Mouse (Mus musculus) G1E (cell line): ENCODE results near the gene Gm28374. TPM values are rescaled to one million over a fixed set of nuclear protein-coding genes. Genes with fewer than 3 reads are reported as not detected.

Source experiments
- ATAC-seq: 2 replicates; pipeline ENCODE4 v1.8.0; 2016; ENCODE audit warnings: mild to moderate bottlenecking; ENCODE audit not compliant: insufficient number of reproducible peaks, poor library complexity, low FRiP score, severe bottlenecking; ENCODE audit errors: extremely low read depth
- DNase-seq: peaks from one replicate; pipeline ENCODE4 v3.0.0; 2012; ENCODE audit warnings: low spot score
- H3K27me3 ChIP-seq: 2 replicates; pipeline ENCODE4 v1.6.1; 2012; ENCODE audit warnings: mild to moderate bottlenecking, low read length, inconsistent platforms; ENCODE audit not compliant: insufficient read depth
- H3K36me3 ChIP-seq: replicated peaks from 2 replicates; pipeline ENCODE3; 2012; ENCODE audit warnings: mild to moderate bottlenecking, inconsistent platforms
- H3K4me1 ChIP-seq: 2 replicates; pipeline ENCODE4 v1.6.1; 2012; ENCODE audit warnings: low read depth, low read length, inconsistent platforms, mixed read lengths; ENCODE audit not compliant: insufficient read depth
- H3K4me3 ChIP-seq: 2 replicates; pipeline ENCODE4 v1.5.1; 2012; ENCODE audit warnings: low read depth, mild to moderate bottlenecking, inconsistent platforms, low read length, moderate library complexity, mixed read lengths
- H3K9me3 ChIP-seq: replicated peaks from 2 replicates; pipeline ENCODE4 v1.6.1; 2012; ENCODE audit warnings: inconsistent platforms
- CTCF ChIP-seq: IDR thresholded peaks from 2 replicates; pipeline ENCODE4 v1.5.1; 2012; ENCODE audit warnings: low read depth, low read length, inconsistent platforms, mixed read lengths
- GATA1 ChIP-seq: IDR thresholded peaks from 2 replicates; pipeline ENCODE4 v1.6.1; 2012; ENCODE audit warnings: borderline replicate concordance, low read length, inconsistent platforms, mixed read lengths
- GATA2 ChIP-seq: IDR thresholded peaks from 2 replicates; pipeline ENCODE4 v1.6.1; 2012; ENCODE audit warnings: low read depth, low read length, inconsistent platforms, borderline replicate concordance
- POLR2AphosphoS5 ChIP-seq: IDR thresholded peaks from 2 replicates; pipeline ENCODE4 v1.6.1; 2012; ENCODE audit warnings: low read depth, low read length, inconsistent platforms; ENCODE audit not compliant: insufficient replicate concordance
- TAL1 ChIP-seq: conservative IDR thresholded peaks from 2 replicates; pipeline ENCODE4 v1.6.1; 2012; ENCODE audit warnings: low read depth, low read length, inconsistent platforms, mixed read lengths
- polyA plus RNA-seq: library from polyadenylated mRNA; stranded (reverse); fragments of >175 nt; gene quantifications from 2 replicates; pipeline ENCODE4 v1.2.3, GENCODE M21; 2012
- total RNA-seq, 2 experiments: library from RNA; stranded (forward) in 1 of 2; stranded (reverse) in 1 of 2; fragments of 200-1000 nt in 1 of 2; fragments of >200 nt in 1 of 2; fragmentation: Nextera tagmentation in 1 of 2; gene quantifications; 2 replicates each; pipeline ENCODE4 v1.2.3; 2014 to 2017

Gm28374 gene
- total and polyA plus RNA-seq, 3 experiments, result 0.75 to 0.98 TPM; not detected in 1

- TF ChIP-seq POLR2AphosphoS5, result no peak
- no peak for TF ChIP-seq GATA2
- TF ChIP-seq CTCF, result no peak
- TF ChIP-seq GATA1, result no peak
- no peak for TF ChIP-seq TAL1
- DNase-seq (no peak), ATAC-seq (no peak)
- H3K4me1 ChIP-seq, result peaks cover 70% of the 10 kb centered on the region
- no peaks in the 10 kb centered on the region for H3K9me3 ChIP-seq
- H3K4me3 ChIP-seq, result peak overlapping the region; percentile 97
- no peaks in the 10 kb centered on the region for H3K27me3 ChIP-seq
- peaks cover 75% of the 10 kb centered on the region for H3K36me3 ChIP-seq
Measured at GRCm38 (mm10) chr19:6058513-6058912, 23.5 kb downstream of the Gm28374 start.

- DNase-seq (peak; percentile 80), ATAC-seq (peak; percentile 69)
- H3K4me3 ChIP-seq, result peak within 1 kb of the TSS; percentile 97
- H3K9me3 ChIP-seq, result no peaks in the 10 kb centered on the region
- peaks cover 75% of the 10 kb centered on the region for H3K36me3 ChIP-seq
- H3K27me3 ChIP-seq, result no peaks in the 10 kb centered on the region
- TF ChIP-seq GATA2 (no peak), TAL1 (no peak), GATA1 (no peak), CTCF (no peak)
- H3K4me1 ChIP-seq, result peaks cover 68% of the 10 kb centered on the region
Measured at GRCm38 (mm10) chr19:6057313-6058096, 24.6 kb downstream of the Gm28374 start, which contains the start of the genes Mrpl49 and Fau. TSS of gene Mrpl49 (minus strand) at chr19:6057785. TSS of gene Fau (plus strand) at chr19:6057844.

GRCm38 (mm10) chr19:6056696-6057095, 25.4 kb downstream of the Gm28374 start:
- TF ChIP-seq POLR2AphosphoS5, result no peak
- TF ChIP-seq CTCF, result no peak
- no peak for TF ChIP-seq TAL1
- no peak for TF ChIP-seq GATA2
- no peak for TF ChIP-seq GATA1
- H3K4me1 ChIP-seq, result peaks cover 68% of the 10 kb centered on the region

GRCm38 (mm10) chr19:6054296-6054695, 27.8 kb downstream of the Gm28374 start:
- TF ChIP-seq GATA1, result no peak
- no peak for TF ChIP-seq POLR2AphosphoS5
- no peak for TF ChIP-seq GATA2
- no peak for TF ChIP-seq TAL1
- TF ChIP-seq CTCF, result no peak
- H3K4me1 ChIP-seq, result peaks cover 75% of the 10 kb centered on the region
- DNase-seq (no peak), ATAC-seq (no peak)
- peaks cover 86% of the 10 kb centered on the region for H3K36me3 ChIP-seq
- H3K4me3 ChIP-seq, result no peak overlapping the region
- no peaks in the 10 kb centered on the region for H3K27me3 ChIP-seq
- H3K9me3 ChIP-seq, result no peaks in the 10 kb centered on the region

More at GRCm38 (mm10) chr19:6056696-6057095, 25.4 kb downstream of the Gm28374 start:
- H3K27me3 ChIP-seq, result no peaks in the 10 kb centered on the region
- ATAC-seq (no peak), DNase-seq (no peak)
- H3K9me3 ChIP-seq, result no peaks in the 10 kb centered on the region
- H3K4me3 ChIP-seq, result peak overlapping the region; percentile 97
- H3K36me3 ChIP-seq, result peaks cover 75% of the 10 kb centered on the region

GRCm38 (mm10) chr19:6052516-6052915, 29.5 kb downstream of the Gm28374 start:
- Histone ChIP-seq H3K27me3 (no peaks in the 10 kb centered on the region), H3K36me3 (peaks cover 91% of the 10 kb centered on the region), H3K4me1 (peaks cover 86% of the 10 kb centered on the region), H3K4me3 (no peak overlapping the region), H3K9me3 (no peaks in the 10 kb centered on the region)
- ATAC-seq (no peak), DNase-seq (no peak)
- no peak for TF ChIP-seq CTCF
- no peak for TF ChIP-seq POLR2AphosphoS5
- TF ChIP-seq GATA1, result no peak
- TF ChIP-seq GATA2, result no peak
- no peak for TF ChIP-seq TAL1

DNA sequence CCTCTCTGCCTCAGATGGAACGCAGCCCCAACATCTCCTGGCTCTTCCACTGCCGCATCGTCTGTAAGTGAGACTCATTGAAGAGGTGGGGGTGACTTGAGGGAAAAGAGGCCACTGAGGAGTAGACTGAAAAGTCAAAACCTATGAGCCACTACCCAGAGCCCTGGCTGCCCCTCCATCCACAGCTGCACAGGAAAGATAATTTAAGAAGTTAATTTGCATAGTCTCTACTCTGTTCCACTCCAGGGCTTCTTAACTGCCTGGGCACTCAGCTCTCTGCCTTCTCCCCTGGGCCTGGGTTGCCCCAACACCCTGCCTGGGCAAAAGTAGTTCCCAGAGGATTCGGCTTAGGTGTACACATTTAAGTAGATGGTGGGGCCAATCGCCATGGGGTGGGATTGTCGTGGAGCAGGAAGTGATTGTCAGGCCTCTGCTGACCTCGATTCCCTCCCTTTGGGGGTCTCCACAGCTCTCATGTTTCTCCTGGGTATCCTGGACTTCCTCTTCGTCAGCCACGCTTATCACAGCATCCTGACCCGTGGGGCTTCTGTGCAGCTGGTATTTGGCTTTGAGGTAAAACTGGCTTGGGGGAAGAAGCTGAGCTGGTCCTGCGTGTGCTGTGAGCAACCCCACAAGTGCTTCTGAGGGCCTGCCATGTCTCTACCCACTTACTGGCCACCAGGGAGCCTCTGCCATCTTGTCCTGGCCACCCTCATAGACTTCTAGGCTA, 33.2 kb downstream of the Gm28374 start:
- DNase-seq (no peak), ATAC-seq (no peak)
- H3K36me3 ChIP-seq, result peaks cover 67% of the 10 kb centered on the region
- TF ChIP-seq POLR2AphosphoS5 (no peak), TAL1 (no peak), GATA2 (no peak), GATA1 (no peak), CTCF (no peak)
- peak overlapping the region; percentile 90; the same call in 1 of the 2 replicates for H3K4me3 ChIP-seq
- H3K4me1 ChIP-seq, result peaks cover 73% of the 10 kb centered on the region
- no peaks in the 10 kb centered on the region for H3K9me3 ChIP-seq
- no peaks in the 10 kb centered on the region for H3K27me3 ChIP-seq

GRCm38 (mm10) chr19:6047899-6048166, 34.2 kb downstream of the Gm28374 start:
- H3K36me3 ChIP-seq, result peaks cover 57% of the 10 kb centered on the region
- TF ChIP-seq GATA1 (no peak), TAL1 (no peak)

More at GRCm38 (mm10) chr19:6047899-6048166, 34.2 kb downstream of the Gm28374 start:
- H3K4me1 ChIP-seq, result peaks cover 64% of the 10 kb centered on the region
- ATAC-seq (no peak), DNase-seq (no peak)
- H3K4me3 ChIP-seq, result peak overlapping the region; percentile 90
- H3K27me3 ChIP-seq, result no peaks in the 10 kb centered on the region
- H3K9me3 ChIP-seq, result no peaks in the 10 kb centered on the region
